Mouse (Mus musculus): Measurements from ENCODE around the gene Dnajb3. TPM values are rescaled to one million over a fixed set of nuclear protein-coding genes. Genes with fewer than 3 reads are reported as not detected.

The Dnajb3 gene
- polyA plus RNA-seq, 1 experiment from 2014 or later, result 13.2 TPM

DNA sequence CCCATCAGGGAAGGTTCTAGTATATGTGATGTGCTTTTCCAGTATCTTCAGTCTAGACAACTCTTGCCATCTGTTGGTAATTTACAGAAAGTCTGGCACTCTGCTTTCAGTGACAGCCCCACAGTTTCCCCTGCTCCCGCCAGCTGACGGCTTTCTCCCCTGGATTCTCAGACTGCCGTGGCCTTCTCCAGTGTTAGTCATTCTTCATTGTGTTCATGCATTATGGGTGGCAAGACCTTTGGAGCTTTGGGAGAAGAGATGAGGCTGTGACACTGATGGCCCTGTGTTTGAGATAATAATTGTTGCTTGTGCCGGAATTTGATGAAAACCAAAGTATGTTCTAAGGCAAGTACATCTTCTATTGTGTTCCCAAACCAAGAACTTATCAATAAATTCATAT, 13.0 kb upstream of the Dnajb3 start:
- no peaks in the 10 kb centered on the region for H3K4me1 ChIP-seq
- H3K9ac ChIP-seq, result no peak overlapping the region
- peaks cover 42% of the 10 kb centered on the region for H3K9me3 ChIP-seq
- H3K4me3 ChIP-seq, result no peak overlapping the region
- H3K36me3 ChIP-seq (replicated peaks), result no peaks in the 10 kb centered on the region
- H3K27me3 ChIP-seq (replicated peaks), result no peaks in the 10 kb centered on the region
- no peak overlapping the region for H3K4me2 ChIP-seq
- H3K27ac ChIP-seq, result no peak overlapping the region
- ATAC-seq (replicated peaks), result no peak
- WGBS, result 55% methylated on average over 4 of the region's 4 CpGs

DNA sequence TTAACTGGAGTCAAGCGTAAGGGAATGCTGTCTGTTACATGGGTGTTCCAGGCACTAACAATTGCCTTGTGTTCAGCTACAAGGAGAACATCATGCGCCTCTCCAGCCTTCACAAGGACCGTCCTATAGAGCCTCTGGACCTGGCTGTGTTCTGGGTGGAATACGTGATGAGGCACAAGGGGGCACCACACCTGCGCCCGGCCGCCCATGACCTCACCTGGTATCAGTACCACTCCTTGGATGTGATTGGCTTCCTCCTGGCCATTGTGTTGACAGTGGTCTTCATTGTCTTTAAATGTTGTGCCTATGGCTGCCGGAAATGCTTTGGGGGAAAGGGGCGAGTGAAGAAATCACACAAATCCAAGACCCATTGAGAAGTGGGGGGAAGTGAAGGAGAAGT, 12.5 kb upstream of the Dnajb3 start:
- peaks cover 47% of the 10 kb centered on the region for H3K9me3 ChIP-seq
- no peak overlapping the region for H3K9ac ChIP-seq
- no peaks in the 10 kb centered on the region for H3K36me3 ChIP-seq (replicated peaks)
- no peak overlapping the region for H3K4me2 ChIP-seq
- no peaks in the 10 kb centered on the region for H3K27me3 ChIP-seq (replicated peaks)
- WGBS, result 75% methylated on average over 9 of the region's 9 CpGs
- no peaks in the 10 kb centered on the region for H3K4me1 ChIP-seq
- ATAC-seq (replicated peaks), result no peak
- H3K4me3 ChIP-seq, result no peak overlapping the region
- no peak overlapping the region for H3K27ac ChIP-seq

DNA sequence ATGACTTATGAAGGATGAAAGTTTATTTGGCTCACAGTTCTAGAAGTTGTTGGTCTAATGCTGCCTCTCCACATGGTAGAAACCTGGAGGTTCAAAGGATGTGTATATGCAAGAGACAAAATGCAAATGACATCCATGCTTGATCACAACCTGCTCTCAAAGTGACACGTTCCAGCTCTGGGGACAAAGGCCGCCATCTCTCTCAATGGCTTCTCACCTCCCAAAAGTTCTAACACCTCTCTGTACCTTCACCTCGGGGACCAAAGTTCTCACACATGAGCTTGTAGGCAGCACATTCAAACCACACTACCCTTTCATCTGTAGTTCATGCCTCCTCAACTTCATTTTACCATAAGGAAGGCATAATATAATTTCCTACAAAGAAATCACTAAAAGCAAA, 12.0 kb upstream of the Dnajb3 start:
- H3K36me3 ChIP-seq (replicated peaks), result no peaks in the 10 kb centered on the region
- H3K4me1 ChIP-seq, result no peaks in the 10 kb centered on the region
- peaks cover 52% of the 10 kb centered on the region for H3K9me3 ChIP-seq
- no peak for ATAC-seq (replicated peaks)
- H3K4me3 ChIP-seq, result no peak overlapping the region
- H3K9ac ChIP-seq, result no peak overlapping the region
- no peaks in the 10 kb centered on the region for H3K27me3 ChIP-seq (replicated peaks)
- no peak overlapping the region for H3K27ac ChIP-seq
- H3K4me2 ChIP-seq, result no peak overlapping the region
- WGBS, result 43% methylated on average over 3 of the region's 3 CpGs

DNA sequence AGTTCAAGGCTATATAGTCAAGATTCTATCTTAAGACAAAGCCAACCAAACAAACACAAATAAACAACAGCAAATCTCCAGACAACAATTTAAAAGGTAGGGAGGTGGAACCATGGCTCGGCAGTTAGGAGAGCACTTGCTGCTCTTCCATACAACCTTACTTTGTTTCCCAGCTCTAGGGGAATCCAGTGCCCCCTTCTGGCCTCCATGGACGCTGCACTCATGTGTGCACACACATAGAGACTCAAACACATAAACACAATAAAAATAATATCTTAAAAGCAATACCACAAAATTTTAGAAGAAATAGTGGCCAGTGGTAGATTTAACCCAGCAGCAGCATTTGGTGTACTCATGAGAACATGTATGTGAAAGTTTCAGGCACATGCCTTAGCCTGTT, 11.6 kb upstream of the Dnajb3 start:
- no peaks in the 10 kb centered on the region for H3K36me3 ChIP-seq (replicated peaks)
- no peaks in the 10 kb centered on the region for H3K4me1 ChIP-seq
- 61% methylated on average over 2 of the region's 2 CpGs for WGBS
- no peak overlapping the region for H3K4me2 ChIP-seq
- H3K4me3 ChIP-seq, result no peak overlapping the region
- no peak for ATAC-seq (replicated peaks)
- no peaks in the 10 kb centered on the region for H3K27me3 ChIP-seq (replicated peaks)
- peaks cover 54% of the 10 kb centered on the region for H3K9me3 ChIP-seq
- H3K9ac ChIP-seq, result no peak overlapping the region
- no peak overlapping the region for H3K27ac ChIP-seq

GRCm38 (mm10) chr1:88216551-88216950, 11.0 kb upstream of the Dnajb3 start:
- Histone ChIP-seq H3K9me3 (peaks cover 58% of the 10 kb centered on the region), H3K27ac (no peak overlapping the region), H3K4me3 (no peak overlapping the region), H3K9ac (no peak overlapping the region), H3K36me3 (replicated peaks) (no peaks in the 10 kb centered on the region), H3K27me3 (replicated peaks) (no peaks in the 10 kb centered on the region), H3K4me2 (no peak overlapping the region), H3K4me1 (no peaks in the 10 kb centered on the region)
- ATAC-seq (replicated peaks), result no peak
- 51% methylated on average over 2 of the region's 2 CpGs for WGBS

DNA sequence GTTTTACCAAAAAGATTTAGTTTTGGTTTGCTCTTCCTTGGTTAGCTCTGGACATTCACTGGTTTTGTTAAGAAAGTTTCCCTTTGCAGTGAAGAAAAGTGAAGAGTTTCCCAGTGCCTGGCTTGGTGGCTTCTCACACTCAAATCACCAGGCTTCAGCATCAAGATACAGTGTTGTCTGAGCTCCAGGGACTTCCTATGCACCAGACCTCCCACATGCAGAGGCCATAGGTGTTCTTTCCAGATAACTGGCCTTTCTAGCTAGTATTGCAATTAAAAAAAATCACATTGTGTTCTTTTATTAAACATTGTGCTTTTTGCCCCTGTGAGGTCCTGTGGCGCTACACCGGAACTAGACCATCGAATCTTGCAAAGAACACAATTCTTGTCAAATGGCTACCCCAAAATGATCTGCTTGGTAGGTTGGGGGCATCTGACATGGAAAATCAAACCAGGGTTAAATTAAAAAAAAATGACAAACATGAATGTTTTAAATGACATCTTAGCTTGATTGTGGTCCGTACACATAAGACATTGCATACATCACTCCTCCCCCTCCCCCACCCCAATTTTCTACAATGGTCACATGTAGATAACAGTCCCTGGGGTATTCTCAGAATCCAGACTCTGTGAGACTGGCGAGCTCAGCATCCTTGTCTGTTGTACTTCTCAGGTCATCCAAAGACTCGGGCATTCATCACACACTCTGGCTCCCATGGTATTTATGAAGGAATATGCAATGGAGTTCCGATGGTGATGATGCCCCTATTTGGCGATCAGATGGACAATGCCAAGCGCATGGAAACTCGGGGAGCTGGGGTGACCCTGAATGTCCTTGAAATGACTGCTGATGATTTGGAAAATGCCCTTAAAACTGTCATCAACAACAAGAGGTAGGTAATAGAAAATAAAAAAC, 10.1 kb upstream of the Dnajb3 start:
- Histone ChIP-seq H3K27me3 (replicated peaks) (no peaks in the 10 kb centered on the region), H3K4me3 (no peak overlapping the region), H3K9me3 (peaks cover 61% of the 10 kb centered on the region), H3K9ac (no peak overlapping the region), H3K27ac (no peak overlapping the region), H3K36me3 (replicated peaks) (no peaks in the 10 kb centered on the region), H3K4me1 (no peaks in the 10 kb centered on the region), H3K4me2 (no peak overlapping the region)
- WGBS, result 73% methylated on average over 10 of the region's 10 CpGs
- ATAC-seq (replicated peaks), result no peak

GRCm38 (mm10) chr1:88214462-88214952, 8.9 kb upstream of the Dnajb3 start:
- H3K4me1 ChIP-seq, result no peaks in the 10 kb centered on the region
- no peak for ATAC-seq (replicated peaks)
- no peaks in the 10 kb centered on the region for H3K36me3 ChIP-seq (replicated peaks)
- no peak overlapping the region for H3K27ac ChIP-seq
- no peaks in the 10 kb centered on the region for H3K27me3 ChIP-seq (replicated peaks)
- H3K4me2 ChIP-seq, result no peak overlapping the region
- 79% methylated on average over 2 of the region's 2 CpGs for WGBS
- peaks cover 61% of the 10 kb centered on the region for H3K9me3 ChIP-seq
- no peak overlapping the region for H3K4me3 ChIP-seq
- no peak overlapping the region for H3K9ac ChIP-seq

DNA sequence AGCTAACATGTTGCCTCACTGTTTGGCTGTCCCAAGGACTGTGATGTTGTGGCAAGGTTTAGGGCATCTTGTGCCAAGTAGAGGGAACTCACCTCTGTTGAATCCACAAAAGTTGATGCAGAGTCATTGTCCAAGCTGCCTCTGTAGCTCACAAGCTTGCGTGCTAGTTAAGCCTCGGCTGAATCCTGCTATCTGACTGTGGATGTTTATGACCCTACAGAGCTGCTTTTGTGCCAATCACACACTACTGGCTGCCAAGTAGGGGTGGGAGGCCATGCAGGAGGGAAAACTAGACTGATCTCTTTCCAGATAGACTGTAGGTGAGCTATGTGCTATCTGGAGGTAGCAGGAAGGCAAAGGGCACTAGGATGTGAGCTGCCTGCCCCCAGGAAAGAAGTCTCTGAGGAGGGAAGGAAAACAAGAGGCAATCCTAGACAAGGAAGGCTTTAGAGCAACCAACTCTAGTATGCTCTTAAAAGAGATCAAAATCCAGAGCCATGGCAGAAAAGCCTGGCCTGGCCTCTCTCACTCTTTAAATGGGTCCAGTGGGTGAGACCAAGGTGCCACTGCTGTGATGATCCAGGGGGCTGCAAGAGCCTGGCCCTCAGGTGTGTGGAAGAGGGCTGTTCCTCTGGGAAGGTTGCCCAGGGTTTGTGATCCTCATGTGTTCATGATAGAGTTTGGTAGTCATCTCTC, 8.3 kb upstream of the Dnajb3 start:
- no peak overlapping the region for H3K9ac ChIP-seq
- H3K4me3 ChIP-seq, result no peak overlapping the region
- peaks cover 61% of the 10 kb centered on the region for H3K9me3 ChIP-seq
- H3K4me1 ChIP-seq, result no peaks in the 10 kb centered on the region
- H3K27ac ChIP-seq, result no peak overlapping the region
- no peaks in the 10 kb centered on the region for H3K36me3 ChIP-seq (replicated peaks)
- ATAC-seq (replicated peaks), result no peak
- no peaks in the 10 kb centered on the region for H3K27me3 ChIP-seq (replicated peaks)
- no peak overlapping the region for H3K4me2 ChIP-seq
- 83% methylated on average over 2 of the region's 2 CpGs for WGBS

GRCm38 (mm10) chr1:88213061-88213460, 7.5 kb upstream of the Dnajb3 start:
- H3K27me3 ChIP-seq (replicated peaks), result no peaks in the 10 kb centered on the region
- no peak overlapping the region for H3K27ac ChIP-seq
- WGBS, result 77% methylated on average over 1 of the region's 1 CpGs
- no peaks in the 10 kb centered on the region for H3K36me3 ChIP-seq (replicated peaks)
- no peaks in the 10 kb centered on the region for H3K4me1 ChIP-seq
- H3K9me3 ChIP-seq, result peaks cover 61% of the 10 kb centered on the region
- H3K4me3 ChIP-seq, result no peak overlapping the region
- no peak overlapping the region for H3K4me2 ChIP-seq
- ATAC-seq (replicated peaks), result no peak
- no peak overlapping the region for H3K9ac ChIP-seq

GRCm38 (mm10) chr1:88212341-88213045, 6.9 kb upstream of the Dnajb3 start:
- H3K4me2 ChIP-seq, result no peak overlapping the region
- ATAC-seq (replicated peaks), result 0 out of 2 replicates have a peak, but pooled peaks have one; percentile 12
- H3K27me3 ChIP-seq (replicated peaks), result no peaks in the 10 kb centered on the region
- no peak overlapping the region for H3K9ac ChIP-seq
- H3K36me3 ChIP-seq (replicated peaks), result no peaks in the 10 kb centered on the region
- 61% methylated on average over 8 of the region's 8 CpGs for WGBS
- H3K4me3 ChIP-seq, result no peak overlapping the region
- peaks cover 59% of the 10 kb centered on the region for H3K9me3 ChIP-seq
- H3K4me1 ChIP-seq, result no peaks in the 10 kb centered on the region
- no peak overlapping the region for H3K27ac ChIP-seq

- H3K36me3 ChIP-seq (replicated peaks), result no peaks in the 10 kb centered on the region
- peaks cover 52% of the 10 kb centered on the region for H3K9me3 ChIP-seq
- 0 out of 2 replicates have a peak, but pooled peaks have one; percentile 25 for ATAC-seq (replicated peaks)
- H3K27ac ChIP-seq, result no peak within 1 kb of the TSS
- WGBS, result 70% methylated on average over 8 of the region's 8 CpGs
- no peak within 1 kb of the TSS for H3K4me3 ChIP-seq
- H3K27me3 ChIP-seq (replicated peaks), result no peaks in the 10 kb centered on the region
- H3K9ac ChIP-seq, result no peak within 1 kb of the TSS
- H3K4me2 ChIP-seq, result no peak within 1 kb of the TSS
- H3K4me1 ChIP-seq, result no peaks in the 10 kb centered on the region
These were observed 6.2 kb upstream of the Dnajb3 start, which contains the start of gene Ugt1a1 for GRCm38 (mm10) chr1:88211812-88212211. Gene Ugt1a1 (plus strand): TSS chr1:88211959.

GRCm38 (mm10) chr1:88206843-88207479, 1.4 kb upstream of the Dnajb3 start:
- no peaks in the 10 kb centered on the region for H3K27me3 ChIP-seq (replicated peaks)
- H3K9ac ChIP-seq, result no peak overlapping the region
- ATAC-seq (replicated peaks), result no peak
- H3K4me3 ChIP-seq, result no peak overlapping the region
- H3K4me1 ChIP-seq, result peaks cover 10% of the 10 kb centered on the region
- WGBS, result 82% methylated on average over 2 of the region's 2 CpGs
- H3K4me2 ChIP-seq, result no peak overlapping the region
- H3K36me3 ChIP-seq (replicated peaks), result no peaks in the 10 kb centered on the region
- peaks cover 8% of the 10 kb centered on the region for H3K9me3 ChIP-seq
- H3K27ac ChIP-seq, result no peak overlapping the region
